Mouse (Mus musculus): ENCODE measurements around the gene Tbc1d22a. TPM values are rescaled to one million over a fixed set of nuclear protein-coding genes. Genes with fewer than 3 reads are reported as not detected.
A peak's percentile ranks its signal among the peaks of the same experiment; 100 is the strongest.
"Not testable (repeated sequence)": the region's sequence is repeated elsewhere in the genome, so short reads cannot be mapped to it uniquely, and the experiment has no call there.

The Tbc1d22a gene
- polyA plus RNA-seq, 1 experiment, result 19.5 TPM

GRCm38 (mm10) chr15:86175253-86176050 lies 38.8 kb upstream of the Tbc1d22a start:
- Histone ChIP-seq H3K27ac (ENCODE audit: control insufficient read depth, insufficient read depth, low read depth, low read length) (no peak overlapping the region; the same call in 1 of the 2 replicates), H3K4me1 (ENCODE audit: control insufficient read depth, insufficient read depth, low read length) (peaks cover 13% of the 10 kb centered on the region), H3K27me3 (ENCODE audit: control insufficient read depth, insufficient read depth, low read length) (no peaks in the 10 kb centered on the region), H3K36me3 (ENCODE audit: control insufficient read depth, insufficient read depth, low read length) (no peaks in the 10 kb centered on the region), H3K4me3 (ENCODE audit: control insufficient read depth, low read depth, low read length) (no peak overlapping the region)
- TF ChIP-seq CTCF (IDR thresholded peaks at IDR 0.05; ENCODE audit: control insufficient read depth, insufficient read depth, insufficient replicate concordance, low read depth, low read length) (no peak), POLR2A (IDR thresholded peaks at IDR 0.05; ENCODE audit: control insufficient read depth, low read depth, low read length) (no peak)

GRCm38 (mm10) chr15:86176166-86176565 lies 38.1 kb upstream of the Tbc1d22a start:
- Histone ChIP-seq H3K4me3 (ENCODE audit: control insufficient read depth, low read depth, low read length) (no peak overlapping the region), H3K4me1 (ENCODE audit: control insufficient read depth, insufficient read depth, low read length) (peaks cover 13% of the 10 kb centered on the region), H3K27ac (ENCODE audit: control insufficient read depth, insufficient read depth, low read depth, low read length) (peak overlapping the region; percentile 71), H3K36me3 (ENCODE audit: control insufficient read depth, insufficient read depth, low read length) (no peaks in the 10 kb centered on the region), H3K27me3 (ENCODE audit: control insufficient read depth, insufficient read depth, low read length) (no peaks in the 10 kb centered on the region)
- TF ChIP-seq POLR2A (IDR thresholded peaks at IDR 0.05; ENCODE audit: control insufficient read depth, low read depth, low read length) (no peak), CTCF (IDR thresholded peaks at IDR 0.05; ENCODE audit: control insufficient read depth, insufficient read depth, insufficient replicate concordance, low read depth, low read length) (no peak)

GRCm38 (mm10) chr15:86176771-86177702 lies 37.2 kb upstream of the Tbc1d22a start:
- TF ChIP-seq CTCF (IDR thresholded peaks at IDR 0.05; ENCODE audit: control insufficient read depth, insufficient read depth, insufficient replicate concordance, low read depth, low read length), result no peak
- no peak for TF ChIP-seq POLR2A (IDR thresholded peaks at IDR 0.05; ENCODE audit: control insufficient read depth, low read depth, low read length)
- Histone ChIP-seq H3K4me1 (ENCODE audit: control insufficient read depth, insufficient read depth, low read length) (peaks cover 13% of the 10 kb centered on the region), H3K27ac (ENCODE audit: control insufficient read depth, insufficient read depth, low read depth, low read length) (peak overlapping the region; percentile 85), H3K27me3 (ENCODE audit: control insufficient read depth, insufficient read depth, low read length) (no peaks in the 10 kb centered on the region), H3K36me3 (ENCODE audit: control insufficient read depth, insufficient read depth, low read length) (no peaks in the 10 kb centered on the region), H3K4me3 (ENCODE audit: control insufficient read depth, low read depth, low read length) (no peak overlapping the region)

DNA sequence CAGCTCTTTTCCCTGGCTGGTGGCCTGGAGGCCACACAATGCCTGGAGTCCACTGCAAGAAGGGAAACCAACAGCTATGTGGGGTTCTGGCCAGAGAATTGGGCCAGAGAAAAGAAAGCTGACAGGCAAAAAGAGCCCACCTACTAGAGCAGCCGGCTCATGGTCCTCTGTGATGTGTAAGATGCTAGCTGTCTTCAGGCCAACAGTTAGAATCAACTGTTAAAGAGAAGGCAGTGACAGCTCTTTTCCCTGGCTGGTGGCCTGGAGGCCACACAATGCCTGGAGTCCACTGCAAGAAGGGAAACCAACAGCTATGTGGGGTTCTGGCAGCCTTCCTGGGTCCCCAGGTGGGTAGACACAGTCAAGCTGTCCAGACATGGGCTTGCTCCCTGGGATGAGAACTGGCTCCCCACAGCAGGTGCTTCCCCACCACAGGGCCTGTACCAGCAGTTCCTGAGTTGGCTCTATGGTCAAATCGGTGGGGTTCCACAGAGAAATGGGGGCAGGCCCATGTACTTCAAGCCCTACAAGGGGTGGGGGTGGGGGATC lies 36.5 kb upstream of the Tbc1d22a start:
- Histone ChIP-seq H3K4me1 (ENCODE audit: control insufficient read depth, insufficient read depth, low read length) (peaks cover 11% of the 10 kb centered on the region), H3K27ac (ENCODE audit: control insufficient read depth, insufficient read depth, low read depth, low read length) (peak overlapping the region; percentile 43)
- not testable (repeated sequence) for H3K4me3 ChIP-seq (ENCODE audit: control insufficient read depth, low read depth, low read length); H3K36me3 ChIP-seq (ENCODE audit: control insufficient read depth, insufficient read depth, low read length); H3K27me3 ChIP-seq (ENCODE audit: control insufficient read depth, insufficient read depth, low read length)

- no peaks in the 10 kb centered on the region for H3K27me3 ChIP-seq (ENCODE audit: control insufficient read depth, insufficient read depth, low read length)
- no peak overlapping the region; the same call in 1 of the 2 replicates for H3K27ac ChIP-seq (ENCODE audit: control insufficient read depth, insufficient read depth, low read depth, low read length)
- H3K4me1 ChIP-seq (ENCODE audit: control insufficient read depth, insufficient read depth, low read length), result peaks cover 11% of the 10 kb centered on the region
- H3K36me3 ChIP-seq (ENCODE audit: control insufficient read depth, insufficient read depth, low read length), result no peaks in the 10 kb centered on the region
- no peak overlapping the region for H3K4me3 ChIP-seq (ENCODE audit: control insufficient read depth, low read depth, low read length)
- no peak for TF ChIP-seq CTCF (IDR thresholded peaks at IDR 0.05; ENCODE audit: control insufficient read depth, insufficient read depth, insufficient replicate concordance, low read depth, low read length)
- no peak for TF ChIP-seq POLR2A (IDR thresholded peaks at IDR 0.05; ENCODE audit: control insufficient read depth, low read depth, low read length)
Measured at GRCm38 (mm10) chr15:86178594-86178993, 35.7 kb upstream of the Tbc1d22a start.

- Histone ChIP-seq H3K4me1 (ENCODE audit: control insufficient read depth, insufficient read depth, low read length) (peaks cover 17% of the 10 kb centered on the region), H3K27ac (ENCODE audit: control insufficient read depth, insufficient read depth, low read depth, low read length) (no peak overlapping the region), H3K4me3 (ENCODE audit: control insufficient read depth, low read depth, low read length) (no peak overlapping the region), H3K36me3 (ENCODE audit: control insufficient read depth, insufficient read depth, low read length) (no peaks in the 10 kb centered on the region), H3K27me3 (ENCODE audit: control insufficient read depth, insufficient read depth, low read length) (no peaks in the 10 kb centered on the region)
- TF ChIP-seq POLR2A (IDR thresholded peaks at IDR 0.05; ENCODE audit: control insufficient read depth, low read depth, low read length) (no peak), CTCF (IDR thresholded peaks at IDR 0.05; ENCODE audit: control insufficient read depth, insufficient read depth, insufficient replicate concordance, low read depth, low read length) (no peak)
Measured at GRCm38 (mm10) chr15:86180427-86180826, 33.8 kb upstream of the Tbc1d22a start.

GRCm38 (mm10) chr15:86181321-86181720 lies 32.9 kb upstream of the Tbc1d22a start:
- H3K36me3 ChIP-seq (ENCODE audit: control insufficient read depth, insufficient read depth, low read length); H3K4me3 ChIP-seq (ENCODE audit: control insufficient read depth, low read depth, low read length); H3K27ac ChIP-seq (ENCODE audit: control insufficient read depth, insufficient read depth, low read depth, low read length); H3K27me3 ChIP-seq (ENCODE audit: control insufficient read depth, insufficient read depth, low read length): not testable (repeated sequence)
- H3K4me1 ChIP-seq (ENCODE audit: control insufficient read depth, insufficient read depth, low read length), result peaks cover 22% of the 10 kb centered on the region

All from testis, adult 2 months (tissue).